Mouse (Mus musculus): ENCODE measurements around the gene 4930407I10Rik. TPM values are rescaled to one million over a fixed set of nuclear protein-coding genes. Genes with fewer than 3 reads are reported as not detected.

4930407I10Rik gene
- polyA plus RNA-seq, 1 experiment from 2014 or later = not detected

- 88% methylated on average over 6 of the region's 6 CpGs for WGBS
- Histone ChIP-seq H3K27me3 (ENCODE audit: insufficient read depth, low read length) (no peaks in the 10 kb centered on the region), H3K27ac (ENCODE audit: low read length) (no peak overlapping the region), H3K9me3 (ENCODE audit: low read length) (no peaks in the 10 kb centered on the region), H3K4me1 (ENCODE audit: insufficient read depth, low read length) (no peaks in the 10 kb centered on the region), H3K4me2 (replicated peaks; ENCODE audit: low read depth, low read length) (no peak overlapping the region), H3K4me3 (ENCODE audit: low read length) (no peak overlapping the region), H3K36me3 (ENCODE audit: insufficient read depth, low read length) (peaks cover 53% of the 10 kb centered on the region), H3K9ac (replicated peaks; ENCODE audit: low read length) (no peak overlapping the region)
- ATAC-seq (ENCODE audit: low FRiP score, low TSS enrichment) = no peak
These were observed 34.9 kb upstream of the 4930407I10Rik start for GRCm38 (mm10) chr15:82023965-82024635.

- no peaks in the 10 kb centered on the region for H3K27me3 ChIP-seq (ENCODE audit: insufficient read depth, low read length)
- WGBS = 88% methylated on average over 7 of the region's 7 CpGs
- H3K36me3 ChIP-seq (ENCODE audit: insufficient read depth, low read length) = peaks cover 65% of the 10 kb centered on the region
These were observed 31.7 kb upstream of the 4930407I10Rik start for GRCm38 (mm10) chr15:82027276-82027675.

GRCm38 (mm10) chr15:82027726-82028125, 31.2 kb upstream of the 4930407I10Rik start:
- H3K4me2 ChIP-seq (replicated peaks; ENCODE audit: low read depth, low read length) = no peak overlapping the region
- H3K4me3 ChIP-seq (ENCODE audit: low read length) = no peak overlapping the region
- WGBS = 86% methylated on average over 7 of the region's 7 CpGs
- H3K9me3 ChIP-seq (ENCODE audit: low read length) = no peaks in the 10 kb centered on the region
- H3K9ac ChIP-seq (replicated peaks; ENCODE audit: low read length) = no peak overlapping the region
- no peaks in the 10 kb centered on the region for H3K4me1 ChIP-seq (ENCODE audit: insufficient read depth, low read length)
- H3K27ac ChIP-seq (ENCODE audit: low read length) = no peak overlapping the region
- ATAC-seq (ENCODE audit: low FRiP score, low TSS enrichment) = no peak
- peaks cover 61% of the 10 kb centered on the region for H3K36me3 ChIP-seq (ENCODE audit: insufficient read depth, low read length)
- H3K27me3 ChIP-seq (ENCODE audit: insufficient read depth, low read length) = no peaks in the 10 kb centered on the region

More at GRCm38 (mm10) chr15:82027276-82027675, 31.7 kb upstream of the 4930407I10Rik start:
- Histone ChIP-seq H3K4me1 (ENCODE audit: insufficient read depth, low read length) (no peaks in the 10 kb centered on the region), H3K4me3 (ENCODE audit: low read length) (no peak overlapping the region), H3K27ac (ENCODE audit: low read length) (no peak overlapping the region), H3K9me3 (ENCODE audit: low read length) (no peaks in the 10 kb centered on the region), H3K4me2 (replicated peaks; ENCODE audit: low read depth, low read length) (no peak overlapping the region), H3K9ac (replicated peaks; ENCODE audit: low read length) (no peak overlapping the region)
- no peak for ATAC-seq (ENCODE audit: low FRiP score, low TSS enrichment)

DNA sequence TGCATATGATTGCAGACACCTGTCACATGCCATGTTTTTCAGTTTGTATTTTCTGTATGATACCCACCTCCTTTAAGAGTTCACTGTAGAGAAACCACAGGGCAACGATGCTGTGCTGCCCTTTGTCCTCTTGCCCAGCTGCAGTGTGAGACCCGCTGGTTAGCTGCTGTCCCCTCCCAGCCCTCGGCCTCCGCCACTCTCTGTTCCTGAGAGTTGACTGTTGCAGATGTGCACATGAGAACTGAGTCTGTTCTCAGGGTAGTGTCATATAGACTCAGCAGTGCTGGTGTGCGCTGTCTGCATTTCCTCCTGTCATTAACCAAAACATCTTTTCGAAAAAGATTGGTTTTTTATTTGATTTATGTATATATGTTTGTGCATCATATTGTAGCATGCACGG, 26.6 kb upstream of the 4930407I10Rik start:
- H3K4me1 ChIP-seq (ENCODE audit: insufficient read depth, low read length) = no peaks in the 10 kb centered on the region
- ATAC-seq (ENCODE audit: low FRiP score, low TSS enrichment) = no peak
- no peak overlapping the region for H3K4me3 ChIP-seq (ENCODE audit: low read length)
- H3K27ac ChIP-seq (ENCODE audit: low read length) = no peak overlapping the region
- 88% methylated on average over 7 of the region's 7 CpGs for WGBS
- no peaks in the 10 kb centered on the region for H3K27me3 ChIP-seq (ENCODE audit: insufficient read depth, low read length)
- H3K36me3 ChIP-seq (ENCODE audit: insufficient read depth, low read length) = peaks cover 40% of the 10 kb centered on the region
- no peaks in the 10 kb centered on the region for H3K9me3 ChIP-seq (ENCODE audit: low read length)
- no peak overlapping the region for H3K4me2 ChIP-seq (replicated peaks; ENCODE audit: low read depth, low read length)
- H3K9ac ChIP-seq (replicated peaks; ENCODE audit: low read length) = no peak overlapping the region

- 75% methylated on average over 4 of the region's 4 CpGs for WGBS
- peaks cover 39% of the 10 kb centered on the region for H3K36me3 ChIP-seq (ENCODE audit: insufficient read depth, low read length)
- no peak within 1 kb of the TSS for H3K4me2 ChIP-seq (replicated peaks; ENCODE audit: low read depth, low read length)
- no peak within 1 kb of the TSS for H3K9ac ChIP-seq (replicated peaks; ENCODE audit: low read length)
- H3K27me3 ChIP-seq (ENCODE audit: insufficient read depth, low read length) = no peaks in the 10 kb centered on the region
- H3K27ac ChIP-seq (ENCODE audit: low read length) = no peak within 1 kb of the TSS
- ATAC-seq (ENCODE audit: low FRiP score, low TSS enrichment) = no peak
- no peaks in the 10 kb centered on the region for H3K9me3 ChIP-seq (ENCODE audit: low read length)
- H3K4me3 ChIP-seq (ENCODE audit: low read length) = no peak within 1 kb of the TSS
- H3K4me1 ChIP-seq (ENCODE audit: insufficient read depth, low read length) = no peaks in the 10 kb centered on the region
These were observed 25.2 kb upstream of the 4930407I10Rik start, which contains the start of gene Desi1 for GRCm38 (mm10) chr15:82033762-82034161. Gene Desi1 (minus strand): TSS chr15:82033862.

DNA sequence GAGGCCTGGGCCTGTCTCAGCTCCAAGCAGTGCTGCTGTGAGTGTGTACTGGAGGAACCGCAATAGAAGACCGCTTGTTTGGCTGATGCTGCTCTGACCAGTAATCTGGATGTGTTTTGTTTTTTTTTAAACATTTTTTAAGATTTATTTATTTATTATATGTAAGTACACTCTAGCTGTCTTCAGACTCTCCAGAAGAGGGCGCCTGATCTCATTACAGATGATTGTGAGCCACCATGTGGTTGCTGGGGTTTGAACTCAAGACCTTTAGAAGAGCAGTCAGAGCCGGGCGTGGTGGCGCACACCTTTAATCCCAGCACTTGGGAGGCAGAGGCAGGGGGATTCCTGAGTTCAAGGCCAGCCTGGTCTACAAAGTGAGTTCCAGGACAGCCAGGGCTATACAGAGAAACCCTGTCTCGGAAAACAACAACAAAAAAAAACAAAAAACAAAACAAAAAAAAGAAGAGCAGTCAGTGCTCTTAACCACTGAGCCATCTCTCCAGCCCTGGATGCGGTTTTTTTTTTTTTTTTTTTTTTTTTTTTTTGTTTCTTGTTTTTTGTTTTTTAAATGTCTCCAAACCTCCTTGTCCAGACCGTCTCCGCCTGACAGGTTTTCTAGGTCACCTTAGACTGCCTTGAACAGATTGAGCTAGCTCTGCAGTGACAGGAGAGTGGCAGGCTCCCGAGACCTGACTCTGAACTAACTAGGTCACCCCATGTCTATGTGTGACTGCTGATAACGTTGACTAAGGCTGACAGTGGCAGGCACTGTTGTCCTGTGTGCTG, 22.9 kb upstream of the 4930407I10Rik start:
- H3K9me3 ChIP-seq (ENCODE audit: low read length) = no peaks in the 10 kb centered on the region
- no peak overlapping the region for H3K27ac ChIP-seq (ENCODE audit: low read length)
- no peak for ATAC-seq (ENCODE audit: low FRiP score, low TSS enrichment)
- H3K9ac ChIP-seq (replicated peaks; ENCODE audit: low read length) = no peak overlapping the region
- WGBS = 78% methylated on average over 12 of the region's 12 CpGs
- H3K27me3 ChIP-seq (ENCODE audit: insufficient read depth, low read length) = no peaks in the 10 kb centered on the region
- H3K4me2 ChIP-seq (replicated peaks; ENCODE audit: low read depth, low read length) = no peak overlapping the region
- peaks cover 45% of the 10 kb centered on the region for H3K36me3 ChIP-seq (ENCODE audit: insufficient read depth, low read length)
- H3K4me1 ChIP-seq (ENCODE audit: insufficient read depth, low read length) = no peaks in the 10 kb centered on the region
- H3K4me3 ChIP-seq (ENCODE audit: low read length) = no peak overlapping the region

DNA sequence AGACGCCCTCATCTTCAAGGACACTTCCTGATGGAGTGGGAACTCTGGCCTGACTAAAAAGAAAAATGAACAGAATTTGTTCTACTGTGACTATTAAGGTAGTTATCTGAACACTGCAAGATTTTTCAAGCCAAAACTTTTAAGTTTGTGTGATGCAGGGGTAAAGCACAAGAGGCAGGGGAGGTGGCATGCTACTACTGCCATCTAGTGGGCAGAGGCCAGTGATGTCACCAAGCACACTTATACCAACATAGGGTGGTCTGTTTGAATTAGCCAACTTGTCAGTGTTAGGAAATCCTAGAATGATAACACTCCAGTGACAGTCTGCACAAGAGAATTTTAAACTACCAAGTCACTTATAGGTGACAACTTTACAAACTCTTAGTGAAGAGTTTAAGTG, 18.3 kb upstream of the 4930407I10Rik start:
- WGBS = 100% methylated on average over 1 of the region's 1 CpGs
- no peak for ATAC-seq (ENCODE audit: low FRiP score, low TSS enrichment)
- no peak overlapping the region for H3K4me2 ChIP-seq (replicated peaks; ENCODE audit: low read depth, low read length)

DNA sequence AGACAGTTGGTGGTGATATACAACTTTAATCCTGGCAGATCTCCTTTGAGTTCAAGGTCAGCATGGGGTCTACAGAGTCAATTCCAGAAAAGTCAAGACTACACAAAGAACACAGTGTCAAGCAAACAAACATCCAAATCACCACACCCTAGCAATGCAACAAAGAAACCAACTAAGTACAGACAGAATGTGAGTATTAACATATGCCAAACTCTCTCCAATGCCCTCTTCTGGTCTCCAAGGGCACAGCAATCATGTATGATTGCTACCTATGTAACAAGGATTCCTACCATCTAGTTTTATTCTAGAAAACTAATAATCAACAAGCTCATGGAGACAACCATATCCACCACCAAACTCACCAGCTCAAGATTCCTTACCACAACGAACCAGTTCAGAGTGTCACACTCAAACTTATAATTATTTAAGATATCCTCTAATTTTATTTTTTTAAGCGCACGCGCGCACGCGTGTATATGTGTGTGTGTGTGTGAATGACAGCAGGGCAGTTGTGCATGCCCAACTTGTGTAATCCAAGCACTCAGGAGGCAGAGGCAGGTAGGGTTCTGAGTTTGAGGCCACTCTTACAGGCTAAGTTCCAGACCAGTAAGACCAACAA, 14.7 kb upstream of the 4930407I10Rik start:
- Histone ChIP-seq H3K4me3 (ENCODE audit: low read length) (no peak overlapping the region), H3K36me3 (ENCODE audit: insufficient read depth, low read length) (peaks cover 28% of the 10 kb centered on the region), H3K4me2 (replicated peaks; ENCODE audit: low read depth, low read length) (no peak overlapping the region), H3K27me3 (ENCODE audit: insufficient read depth, low read length) (no peaks in the 10 kb centered on the region), H3K27ac (ENCODE audit: low read length) (no peak overlapping the region), H3K9ac (replicated peaks; ENCODE audit: low read length) (no peak overlapping the region), H3K4me1 (ENCODE audit: insufficient read depth, low read length) (peaks cover 19% of the 10 kb centered on the region), H3K9me3 (ENCODE audit: low read length) (no peaks in the 10 kb centered on the region)
- WGBS = 96% methylated on average over 7 of the region's 7 CpGs
- no peak for ATAC-seq (ENCODE audit: low FRiP score, low TSS enrichment)

More for the DNA sequence above, 18.3 kb upstream of the 4930407I10Rik start:
- Histone ChIP-seq H3K4me3 (ENCODE audit: low read length) (no peak overlapping the region), H3K36me3 (ENCODE audit: insufficient read depth, low read length) (peaks cover 42% of the 10 kb centered on the region), H3K27ac (ENCODE audit: low read length) (no peak overlapping the region), H3K4me1 (ENCODE audit: insufficient read depth, low read length) (peaks cover 10% of the 10 kb centered on the region), H3K9ac (replicated peaks; ENCODE audit: low read length) (no peak overlapping the region), H3K27me3 (ENCODE audit: insufficient read depth, low read length) (no peaks in the 10 kb centered on the region), H3K9me3 (ENCODE audit: low read length) (no peaks in the 10 kb centered on the region)

- peak overlapping the region; percentile 89; the same call in 1 of the 2 replicates for H3K27ac ChIP-seq (ENCODE audit: low read length)
- H3K4me2 ChIP-seq (replicated peaks; ENCODE audit: low read depth, low read length) = peak overlapping the region; percentile 92
- no peaks in the 10 kb centered on the region for H3K27me3 ChIP-seq (ENCODE audit: insufficient read depth, low read length)
- H3K4me1 ChIP-seq (ENCODE audit: insufficient read depth, low read length) = peaks cover 19% of the 10 kb centered on the region
- H3K9ac ChIP-seq (replicated peaks; ENCODE audit: low read length) = peak overlapping the region; percentile 98
- H3K9me3 ChIP-seq (ENCODE audit: low read length) = no peaks in the 10 kb centered on the region
- peaks cover 13% of the 10 kb centered on the region for H3K36me3 ChIP-seq (ENCODE audit: insufficient read depth, low read length)
- WGBS = 2% methylated on average over 26 of the region's 26 CpGs
- H3K4me3 ChIP-seq (ENCODE audit: low read length) = peak overlapping the region; percentile 97
- peak; percentile 37; the same call in 1 of the 2 replicates for ATAC-seq (ENCODE audit: low FRiP score, low TSS enrichment)
These were observed 12.6 kb upstream of the 4930407I10Rik start for GRCm38 (mm10) chr15:82046246-82046891.

Data from kidney, embryonic 16.5 days (tissue).